Mouse (Mus musculus) embryonic facial prominence, embryonic 12.5 days (tissue): ENCODE results near the gene Dennd4b. TPM values are rescaled to one million over a fixed set of nuclear protein-coding genes. Genes with fewer than 3 reads are reported as not detected.

ENCODE experiments used
- ATAC-seq: fragments of 200-750 bp; cut with Nextera tagmentation; 2 replicates; pipeline ENCODE4 v1.8.0; 2017; ENCODE audit not compliant: insufficient number of reproducible peaks, insufficient read depth, low FRiP score, low TSS enrichment
- H3K27ac ChIP-seq: fragments of 300-500 bp; sonication (generic); 2 replicates; pipeline ENCODE4 v1.5.1; 2016; ENCODE audit warnings: mild to moderate bottlenecking
- H3K27me3 ChIP-seq: fragments of 300-500 bp; sonication (generic); 2 replicates; pipeline ENCODE4 v1.6.1; 2016; ENCODE audit warnings: mild to moderate bottlenecking, moderate library complexity
- H3K36me3 ChIP-seq: fragments of 300-500 bp; sonication (generic); 2 replicates; pipeline ENCODE4 v1.6.1; 2016; ENCODE audit warnings: mild to moderate bottlenecking
- H3K4me1 ChIP-seq: fragments of 300-500 bp; sonication (generic); 2 replicates; pipeline ENCODE4 v1.6.1; 2016
- H3K4me2 ChIP-seq: fragments of 300-500 bp; sonication (generic); replicated peaks from 2 replicates; pipeline ENCODE4 v1.6.1; 2016; ENCODE audit warnings: mild to moderate bottlenecking, moderate library complexity
- H3K4me3 ChIP-seq: fragments of 300-500 bp; sonication (generic); 2 replicates; pipeline ENCODE4 v1.5.1; 2016; ENCODE audit warnings: mild to moderate bottlenecking
- H3K9ac ChIP-seq: fragments of 300-500 bp; sonication (generic); 2 replicates; pipeline ENCODE4 v1.6.1; 2016; ENCODE audit warnings: mild to moderate bottlenecking, moderate library complexity
- H3K9me3 ChIP-seq: fragments of 300-500 bp; sonication (generic); 2 replicates; pipeline ENCODE4 v1.6.1; 2016; ENCODE audit warnings: mild to moderate bottlenecking, moderate library complexity
- WGBS: fragments of 180-500 bp; shearing (Covaris S2); methylation state at CpG from one replicate; pipeline ENCODE4 v1.1.7; 2016; 5-methylcytosine and 5-hydroxymethylcytosine counted together
- microRNA-seq: library from miRNA; unstranded; fragments of <30 nt; microRNA quantifications from one replicate; pipeline ENCODE4, GENCODE M21; 2017
- polyA plus RNA-seq: library from polyadenylated mRNA; unstranded; fragments of >200 nt; fragmentation: Nextera tagmentation; extraction: Ambion mirVana; gene quantifications from 2 replicates; pipeline ENCODE4 v1.2.1, GENCODE M21; 2016

The Dennd4b gene
- polyA plus RNA-seq, 1 experiment from 2014 or later = 5.7 TPM

DNA sequence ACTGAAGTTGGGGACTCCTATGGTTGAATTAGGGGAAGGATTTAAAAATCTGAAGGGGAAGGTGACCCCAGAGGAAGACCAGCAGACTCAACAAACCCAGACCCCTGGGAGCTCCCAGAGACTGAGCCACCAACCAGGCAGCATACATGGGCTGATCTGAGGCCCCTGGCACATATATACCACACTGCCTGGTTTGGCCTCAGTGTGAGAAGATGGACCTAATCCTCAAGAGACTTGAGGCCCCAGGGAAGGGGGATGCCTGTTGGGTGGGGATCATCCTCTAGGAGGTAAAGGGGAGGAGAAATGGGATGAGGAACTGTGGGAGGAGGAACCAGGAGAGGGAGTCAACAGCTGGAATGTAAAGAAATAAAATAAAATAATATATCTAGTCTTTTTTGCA, 49.3 kb downstream of the Dennd4b start:
- Histone ChIP-seq H3K9me3 (no peaks in the 10 kb centered on the region), H3K4me1 (no peaks in the 10 kb centered on the region), H3K4me2 (no peak overlapping the region), H3K9ac (no peak overlapping the region), H3K27ac (no peak overlapping the region), H3K36me3 (no peaks in the 10 kb centered on the region), H3K4me3 (no peak overlapping the region), H3K27me3 (no peaks in the 10 kb centered on the region)
- ATAC-seq = no peak

DNA sequence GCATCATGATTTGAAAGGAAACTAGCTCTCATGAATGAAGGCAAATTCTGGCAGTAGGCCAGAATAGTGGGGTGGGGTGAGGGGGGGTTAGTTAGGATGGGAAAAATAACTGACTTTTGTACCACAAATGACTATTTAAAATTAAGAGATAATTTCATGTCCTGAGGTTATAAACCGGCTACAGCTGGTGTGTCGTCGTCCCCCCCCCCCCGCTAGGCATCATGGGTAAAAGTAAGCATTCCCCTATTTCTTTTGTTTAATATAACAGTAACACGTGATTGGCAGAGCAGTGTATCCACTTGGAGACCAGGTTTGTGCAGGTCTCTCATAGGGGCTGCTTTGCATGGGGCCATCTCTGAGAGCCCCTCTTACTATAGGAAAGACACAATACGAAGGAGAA, 57.3 kb downstream of the Dennd4b start:
- no peaks in the 10 kb centered on the region for H3K27me3 ChIP-seq
- H3K36me3 ChIP-seq = no peaks in the 10 kb centered on the region
- ATAC-seq = peak; percentile 29; the same call in 1 of the 2 replicates
- H3K4me1 ChIP-seq = peaks cover 17% of the 10 kb centered on the region
- H3K9me3 ChIP-seq = no peaks in the 10 kb centered on the region
- no peak overlapping the region for H3K9ac ChIP-seq
- peak overlapping the region; percentile 70; the same call in 1 of the 2 replicates for H3K27ac ChIP-seq
- H3K4me2 ChIP-seq = no peak overlapping the region; the same call in 1 of the 2 replicates
- 59% methylated on average over 6 of the region's 6 CpGs for WGBS
- no peak overlapping the region for H3K4me3 ChIP-seq

DNA sequence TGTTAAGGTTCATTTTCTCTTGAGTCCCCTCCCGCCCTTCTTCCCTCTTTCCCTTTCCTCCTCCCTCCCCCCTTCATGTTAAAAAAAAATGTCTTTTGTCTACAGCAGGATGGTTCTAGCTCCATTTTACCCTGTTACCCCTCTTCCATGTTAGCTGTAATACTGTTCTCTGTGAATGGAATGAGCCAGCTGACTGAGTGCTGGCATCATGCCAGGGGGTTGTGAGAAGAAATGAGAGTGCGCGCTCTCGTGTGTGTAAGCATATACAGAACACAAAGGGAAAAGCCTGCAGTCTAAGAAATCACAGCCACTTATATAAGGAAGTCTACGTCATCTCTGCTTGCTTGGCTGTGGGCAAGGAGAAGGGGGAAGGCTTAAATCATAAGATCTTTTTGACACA, 58.1 kb downstream of the Dennd4b start:
- Histone ChIP-seq H3K9ac (no peak overlapping the region), H3K9me3 (no peaks in the 10 kb centered on the region), H3K27ac (peak overlapping the region; percentile 65), H3K36me3 (no peaks in the 10 kb centered on the region), H3K4me1 (peaks cover 17% of the 10 kb centered on the region), H3K4me2 (no peak overlapping the region), H3K4me3 (no peak overlapping the region), H3K27me3 (no peaks in the 10 kb centered on the region)
- 33% methylated on average over 5 of the region's 5 CpGs for WGBS
- peak; percentile 86 for ATAC-seq

Small RNAs within 50 kb of the gene (microRNA-seq; reads per million reads assigned to microRNA genes)
- not detected for gene Mir7012

Other genes with a start within 250 kb of the Dennd4b start
- 147 and 149 TPM in 2 replicates for gene 4933434E20Rik, start 213.5 kb upstream of the Dennd4b start, polyA plus RNA-seq
- 203 and 230 TPM in 2 replicates for gene Ubap2l, start 212.6 kb upstream of the Dennd4b start, polyA plus RNA-seq
- gene Tpm3, start 192.5 kb upstream of the Dennd4b start, polyA plus RNA-seq = 517 TPM in 2 replicates
- gene Nup210l, start 161.1 kb upstream of the Dennd4b start, polyA plus RNA-seq = 0.35 and 0.43 TPM in 2 replicates
- 1,310 and 1,325 TPM in 2 replicates for gene Rps27, start 51.5 kb upstream of the Dennd4b start, polyA plus RNA-seq
- 27.7 and 30.6 TPM in 2 replicates for gene Rab13, start 51.5 kb upstream of the Dennd4b start, polyA plus RNA-seq
- 90.5 and 97.3 TPM in 2 replicates for gene Jtb, start 33.6 kb upstream of the Dennd4b start, polyA plus RNA-seq
- gene Creb3l4, start 21.7 kb upstream of the Dennd4b start, polyA plus RNA-seq = 8.5 and 9.7 TPM in 2 replicates
- 63.3 and 63.5 TPM in 2 replicates for gene Slc39a1, start 17.0 kb upstream of the Dennd4b start, polyA plus RNA-seq
- gene Crtc2, start 11.0 kb upstream of the Dennd4b start, polyA plus RNA-seq = 20.3 and 21.7 TPM in 2 replicates
- 16.6 and 18.2 TPM in 2 replicates for gene Gatad2b, start 28.0 kb downstream of the Dennd4b start, polyA plus RNA-seq
- gene Slc27a3, start 124.8 kb downstream of the Dennd4b start, polyA plus RNA-seq = 42.8 and 44.8 TPM in 2 replicates
- 43.6 and 45.2 TPM in 2 replicates for gene Ints3, start 168.4 kb downstream of the Dennd4b start, polyA plus RNA-seq
- 4.0 and 5.0 TPM in 2 replicates for gene Npr1, start 200.7 kb downstream of the Dennd4b start, polyA plus RNA-seq
- 301 and 311 TPM in 2 replicates for gene Ilf2, start 210.9 kb downstream of the Dennd4b start, polyA plus RNA-seq
- gene Snapin, start 225.8 kb downstream of the Dennd4b start, polyA plus RNA-seq = 74.0 and 76.3 TPM in 2 replicates
- gene Chtop, start 244.3 kb downstream of the Dennd4b start, polyA plus RNA-seq = 197 and 209 TPM in 2 replicates
- 10.3 and 11.2 TPM in 2 replicates for gene S100a1, start 249.2 kb downstream of the Dennd4b start, polyA plus RNA-seq
- 15.0 and 17.4 TPM in 2 replicates for gene S100a13, start 249.2 kb downstream of the Dennd4b start, polyA plus RNA-seq